Mouse (Mus musculus) gastrocnemius, adult 2 months (tissue): ENCODE measurements around the gene Mpeg1. TPM values are rescaled to one million over a fixed set of nuclear protein-coding genes. Genes with fewer than 3 reads are reported as not detected.

ENCODE experiments used
- DNase-seq: peaks from one replicate; pipeline ENCODE4 v3.0.0; 2022
- H3K27ac ChIP-seq: fragments of 200-600 bp; 2 replicates; pipeline ENCODE4 v1.8.1; 2022; ENCODE audit warnings: mild to moderate bottlenecking
- H3K4me3 ChIP-seq: fragments of 200-600 bp; 2 replicates; pipeline ENCODE4 v1.8.1; 2022; ENCODE audit warnings: mild to moderate bottlenecking, moderate library complexity
- CTCF ChIP-seq: fragments of 200-600 bp; IDR thresholded peaks from 2 replicates; pipeline ENCODE4 v1.8.1; 2022; ENCODE audit warnings: antibody characterized with exemption, mild to moderate bottlenecking, moderate library complexity
- intact Hi-C: fragments of 180-260 bp; cut with DNase I; formaldehyde crosslinking; loops from one replicate; pipeline ENCODE4 v1.15.1; 2025
- total RNA-seq, 2 experiments: library from RNA; stranded (reverse); gene quantifications; 2 replicates each; pipeline ENCODE4 v1.2.3; 2021

The Mpeg1 gene
- total RNA-seq, 2 experiments from 2014 or later = 0.98 to 1.1 TPM

DNA sequence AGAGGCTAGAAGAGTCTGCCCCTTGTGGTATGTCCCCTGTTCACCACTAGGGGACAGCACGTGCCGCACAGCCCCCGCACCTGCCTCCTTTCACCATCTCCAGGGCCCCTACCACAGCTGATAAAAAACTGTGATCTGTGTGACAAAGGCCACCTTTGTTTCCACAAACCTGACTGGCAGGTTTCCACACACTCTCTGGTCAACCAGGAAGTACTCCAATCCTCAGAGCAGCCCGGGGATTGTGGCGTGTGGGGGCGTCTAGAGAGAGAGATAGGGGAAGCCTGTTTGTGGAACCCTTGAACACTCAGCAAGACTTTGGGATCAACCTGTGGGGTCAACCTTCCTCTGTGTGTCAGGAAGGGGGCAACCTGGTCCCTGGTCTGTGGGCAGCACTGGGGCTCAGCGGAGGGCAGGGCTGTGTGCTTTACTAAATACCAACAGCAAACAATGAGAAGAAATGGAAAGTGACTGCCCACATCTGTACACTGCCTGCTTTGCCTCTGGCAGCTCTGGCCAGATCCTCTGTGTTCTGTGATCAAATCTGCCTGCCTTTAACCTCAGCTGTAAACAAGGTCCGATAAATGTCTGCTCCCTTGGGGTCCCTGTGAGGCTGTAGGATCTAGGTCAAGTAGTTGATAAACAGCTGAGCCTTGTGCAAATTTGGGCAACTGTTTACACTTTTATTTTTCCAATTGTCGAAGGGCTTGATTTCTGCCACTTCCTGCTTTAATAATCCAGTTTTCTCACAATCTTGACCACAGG, 27.8 kb downstream of the Mpeg1 start:
- Histone ChIP-seq H3K27ac (peak overlapping the region; percentile 69), H3K4me3 (no peak overlapping the region)
- DNase-seq = no peak
- peak; percentile 58 for TF ChIP-seq CTCF
- intact Hi-C loops = no loop called here

DNA sequence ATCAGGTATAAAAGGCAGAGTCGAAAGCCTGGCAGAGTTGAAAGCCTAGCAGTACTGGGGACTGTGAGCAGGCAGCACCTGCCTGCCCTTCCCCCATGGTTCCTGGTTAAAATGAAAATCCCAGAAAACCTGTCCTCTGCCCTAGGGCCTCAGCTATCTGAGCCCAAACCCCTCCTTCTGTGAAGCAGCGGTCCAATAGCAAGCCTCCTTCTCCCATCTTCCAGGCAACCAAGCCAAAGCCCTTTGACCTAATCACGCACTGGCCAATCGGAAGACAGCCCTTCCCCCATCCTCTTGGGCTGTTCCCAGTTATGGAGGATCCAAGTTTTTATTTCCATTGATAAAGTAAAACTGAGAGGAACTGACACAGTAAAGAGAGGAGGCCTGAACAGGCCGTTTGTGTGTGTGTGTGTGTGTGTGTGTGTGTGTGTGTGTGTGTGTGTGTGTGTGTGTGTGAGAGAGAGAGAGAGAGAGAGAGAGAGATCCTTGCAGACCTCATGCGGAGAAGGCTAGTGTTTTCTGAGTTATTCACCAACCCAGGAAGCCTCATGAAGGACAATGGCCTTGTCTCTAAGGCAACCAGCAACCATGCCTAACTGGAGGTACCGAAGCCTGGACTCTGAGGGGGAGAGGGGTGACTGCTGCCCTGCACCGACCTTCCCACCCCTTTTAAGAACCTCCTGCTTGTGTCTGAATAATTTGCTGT, 28.5 kb downstream of the Mpeg1 start:
- H3K4me3 ChIP-seq = no peak overlapping the region
- H3K27ac ChIP-seq = peak overlapping the region; percentile 69
- no peak for TF ChIP-seq CTCF
- intact Hi-C loops = no loop called here
- DNase-seq = no peak

DNA sequence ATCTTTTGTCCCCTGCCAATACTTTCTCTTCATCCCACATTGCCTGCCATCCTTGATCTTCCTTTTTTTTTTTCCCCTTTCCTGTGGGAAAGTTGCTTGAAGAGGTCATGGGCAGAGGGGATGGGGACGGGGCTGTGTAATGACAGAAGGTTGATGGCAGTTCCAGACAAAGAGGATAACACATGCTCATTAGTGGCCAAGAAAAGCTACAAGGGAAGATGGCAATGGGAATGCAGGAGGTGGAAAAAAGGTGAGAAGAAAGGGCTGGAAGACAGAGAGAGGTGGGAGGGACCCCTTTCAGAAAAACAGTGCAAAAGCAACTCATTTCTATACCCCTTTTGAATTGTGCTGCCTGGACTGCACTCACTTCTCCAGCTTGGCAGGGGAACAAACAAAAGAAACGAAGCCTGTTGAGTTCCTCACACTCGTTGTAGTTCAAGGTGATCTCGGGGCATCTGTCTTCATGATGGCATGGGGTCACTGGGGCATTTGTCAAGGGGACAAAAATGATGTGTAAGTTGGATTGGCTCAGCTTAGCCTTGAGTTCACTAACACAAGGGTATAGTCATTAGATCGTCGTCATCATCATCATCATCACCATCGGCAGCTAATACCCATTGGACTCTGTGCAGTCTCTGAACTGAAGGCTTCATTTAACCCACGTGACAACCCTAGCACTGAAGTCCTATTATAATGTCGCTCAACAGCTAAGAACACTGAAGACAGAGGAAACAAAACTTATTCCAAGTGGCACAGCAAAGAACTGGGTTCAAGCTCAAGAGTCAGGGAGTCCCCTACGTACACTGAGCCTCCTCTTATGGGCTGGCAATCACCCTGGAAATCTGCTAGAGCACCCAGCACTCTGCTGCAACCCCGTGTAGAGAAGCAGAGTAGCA, 29.3 kb downstream of the Mpeg1 start:
- intact Hi-C loops = no loop called here
- Histone ChIP-seq H3K4me3 (no peak overlapping the region), H3K27ac (peak overlapping the region; percentile 43; the same call in 1 of the 2 replicates)
- no peak for DNase-seq
- no peak for TF ChIP-seq CTCF

DNA sequence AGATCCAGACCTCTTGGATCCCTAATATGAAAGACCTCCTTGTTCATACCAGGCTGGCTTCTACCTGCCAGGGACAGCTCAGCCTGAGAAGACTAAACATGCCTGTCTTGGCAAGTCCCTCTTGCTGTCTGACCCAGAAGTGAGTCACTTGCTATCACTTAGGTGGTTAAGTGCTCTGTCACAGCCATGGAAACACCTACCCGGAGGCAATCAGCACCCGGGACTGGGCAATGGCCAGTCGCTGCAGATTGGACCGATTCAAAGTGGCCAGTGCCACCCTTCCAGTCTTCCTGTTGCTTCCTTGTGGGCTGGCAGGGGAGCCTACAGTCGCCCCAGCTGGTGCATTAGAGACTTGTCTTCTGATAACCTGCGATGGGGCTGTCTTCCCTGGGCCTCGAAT, 31.1 kb downstream of the Mpeg1 start:
- TF ChIP-seq CTCF = no peak
- no peak overlapping the region for H3K27ac ChIP-seq
- no peak for DNase-seq
- H3K4me3 ChIP-seq = no peak overlapping the region
- intact Hi-C loops = no loop called here

DNA sequence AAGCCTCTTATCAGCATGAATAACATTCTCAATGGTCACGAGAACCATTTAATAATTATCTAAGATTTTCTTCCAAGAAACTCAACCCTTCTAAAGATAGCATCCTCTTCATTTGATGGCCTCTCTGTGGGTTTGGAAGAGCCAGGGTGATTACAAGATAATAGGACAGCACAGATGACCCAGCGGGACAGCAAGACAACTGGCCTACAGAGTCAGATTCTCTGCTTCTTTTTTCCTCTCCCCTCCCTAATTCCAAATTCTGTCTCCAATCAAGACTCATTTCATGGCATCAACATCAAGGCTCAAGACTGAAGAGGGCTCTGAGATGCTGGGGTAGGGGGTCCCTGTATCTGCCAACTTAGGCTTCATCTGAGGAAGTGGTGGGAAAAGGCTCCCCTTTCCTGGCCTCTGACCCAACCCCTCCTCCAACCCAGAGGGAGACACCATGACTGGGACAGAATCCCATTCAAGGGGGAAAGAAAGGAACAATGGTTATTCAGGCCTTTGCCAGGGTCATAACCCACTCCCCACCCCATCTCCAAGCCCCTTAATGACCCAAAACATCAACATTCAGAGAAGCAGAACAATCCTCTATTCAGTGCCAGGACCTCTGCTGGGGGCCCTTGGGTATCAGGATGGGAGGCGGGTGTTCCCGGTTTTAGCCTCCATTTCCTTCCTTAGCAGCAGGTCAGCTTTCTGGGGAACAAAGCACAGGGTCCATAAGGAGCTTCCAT, 33.0 kb downstream of the Mpeg1 start:
- no peak overlapping the region for H3K4me3 ChIP-seq
- no peak for TF ChIP-seq CTCF
- intact Hi-C loops = no loop called here
- DNase-seq = no peak
- H3K27ac ChIP-seq = peak overlapping the region; percentile 43; the same call in 1 of the 2 replicates

DNA sequence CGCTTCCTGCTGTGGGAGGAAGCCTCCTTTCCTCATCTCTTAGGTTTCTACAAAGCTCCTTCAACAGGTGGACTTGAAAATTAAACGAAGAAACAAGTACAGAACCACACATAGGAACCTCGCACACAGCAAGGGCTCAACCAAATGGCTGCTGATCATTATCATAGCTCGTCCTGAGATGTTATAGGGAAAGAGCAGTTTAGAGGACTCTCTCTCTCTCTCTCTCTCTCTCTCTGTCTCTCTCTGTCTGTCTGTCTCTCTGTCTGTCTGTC, 33.5 kb downstream of the Mpeg1 start:
- Histone ChIP-seq H3K4me3 (no peak overlapping the region), H3K27ac (0 out of 2 replicates have a peak overlapping the region, but pooled peaks have one; percentile 43)
- intact Hi-C loops = no loop called here
- TF ChIP-seq CTCF = no peak
- DNase-seq = no peak

DNA sequence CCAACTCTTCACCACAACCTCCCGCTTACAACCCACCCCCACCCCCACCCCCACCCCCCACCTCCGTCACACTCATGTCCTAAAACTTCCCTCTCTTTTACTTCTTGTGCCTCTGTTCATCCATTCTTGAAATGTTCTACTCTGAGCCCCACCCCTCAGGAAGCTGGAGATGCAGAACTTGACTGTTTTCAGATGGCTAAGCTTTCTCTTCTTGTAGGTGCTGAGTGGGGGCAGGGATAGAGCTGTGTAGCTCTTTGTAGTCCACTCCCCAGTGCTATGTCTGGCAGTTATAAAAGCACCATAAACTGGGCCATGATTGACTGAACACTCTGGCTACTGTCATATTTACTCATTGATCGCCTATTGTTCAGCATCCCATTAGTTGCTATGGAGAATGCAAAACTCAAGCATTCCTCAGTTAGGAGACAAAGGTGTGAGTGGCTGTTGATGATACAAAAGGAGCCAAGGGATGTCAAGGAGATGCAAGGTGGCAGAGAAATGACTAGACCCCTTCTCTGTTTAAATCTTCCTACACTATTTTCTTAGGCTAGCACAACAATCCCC, 34.5 kb downstream of the Mpeg1 start:
- no peak overlapping the region for H3K4me3 ChIP-seq
- intact Hi-C loops = no loop called here
- no peak for DNase-seq
- H3K27ac ChIP-seq = peak overlapping the region; percentile 49; the same call in 1 of the 2 replicates
- TF ChIP-seq CTCF = no peak

DNA sequence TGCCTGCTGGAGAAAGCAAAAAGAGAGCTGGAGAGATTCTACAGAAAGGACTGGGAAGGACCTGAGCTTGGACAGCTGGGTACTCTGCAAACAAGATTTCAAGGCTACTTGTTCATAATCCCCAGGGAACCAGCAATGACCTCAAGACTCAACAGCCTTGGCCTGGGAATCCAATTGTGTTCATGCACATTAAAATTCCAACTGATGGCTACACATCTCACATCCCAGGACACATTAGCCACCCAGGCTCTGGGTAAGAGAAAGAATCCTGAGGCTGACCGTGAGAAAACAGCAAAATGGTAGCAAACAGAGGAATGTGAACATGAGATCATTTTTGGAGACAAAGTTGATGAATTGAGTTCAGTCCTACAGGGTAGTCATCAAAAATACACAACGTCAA, 35.7 kb downstream of the Mpeg1 start:
- no peak for DNase-seq
- TF ChIP-seq CTCF = no peak
- intact Hi-C loops = no loop called here

DNA sequence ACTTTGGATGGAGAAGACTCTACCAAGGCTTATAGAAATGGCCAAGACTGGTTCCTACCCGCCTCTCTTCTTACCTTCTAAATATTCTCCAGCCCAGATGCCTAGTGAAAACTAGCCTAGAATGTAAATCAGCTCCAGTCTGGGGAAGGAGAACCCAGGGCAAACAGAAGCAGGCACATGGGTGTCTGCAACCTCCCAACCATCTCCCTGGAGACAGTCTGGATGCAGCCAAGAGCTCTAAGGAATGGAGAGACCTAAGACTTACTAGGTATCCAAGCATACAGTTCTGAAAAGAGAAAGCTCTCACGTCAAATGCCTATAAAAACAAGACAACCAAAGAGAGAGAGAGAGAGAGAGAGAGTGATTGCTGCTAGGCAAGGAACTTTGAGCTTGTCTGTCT, 37.3 kb downstream of the Mpeg1 start:
- H3K4me3 ChIP-seq = no peak overlapping the region
- DNase-seq = no peak
- peak overlapping the region; percentile 28; the same call in 1 of the 2 replicates for H3K27ac ChIP-seq
- intact Hi-C loops = no loop called here
- TF ChIP-seq CTCF = no peak

More for the DNA sequence above, 35.7 kb downstream of the Mpeg1 start:
- peak overlapping the region; percentile 21 for H3K27ac ChIP-seq
- no peak overlapping the region for H3K4me3 ChIP-seq

DNA sequence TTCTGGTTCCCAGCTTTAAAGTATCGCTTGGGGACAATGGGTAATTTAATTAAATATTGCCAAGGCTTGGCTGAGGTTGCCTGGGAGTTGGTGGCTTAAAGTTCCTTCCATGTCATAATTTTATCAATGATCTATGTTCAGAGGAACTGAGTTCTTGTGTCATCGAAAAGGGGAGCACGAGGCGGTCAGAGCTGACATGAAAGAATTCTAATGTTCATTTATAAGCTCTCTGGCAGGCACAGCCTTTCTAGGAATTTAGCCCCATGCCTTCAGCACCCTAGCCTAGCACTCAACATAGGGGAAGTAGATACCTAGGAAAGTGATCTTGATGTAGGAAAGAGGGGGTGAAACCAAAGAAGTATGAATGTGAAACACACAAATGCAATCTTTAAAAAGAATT, 37.7 kb downstream of the Mpeg1 start:
- intact Hi-C loops = no loop called here
- no peak for TF ChIP-seq CTCF
- H3K4me3 ChIP-seq = no peak overlapping the region; the same call in 1 of the 2 replicates
- peak overlapping the region; percentile 28; the same call in 1 of the 2 replicates for H3K27ac ChIP-seq
- no peak for DNase-seq

DNA sequence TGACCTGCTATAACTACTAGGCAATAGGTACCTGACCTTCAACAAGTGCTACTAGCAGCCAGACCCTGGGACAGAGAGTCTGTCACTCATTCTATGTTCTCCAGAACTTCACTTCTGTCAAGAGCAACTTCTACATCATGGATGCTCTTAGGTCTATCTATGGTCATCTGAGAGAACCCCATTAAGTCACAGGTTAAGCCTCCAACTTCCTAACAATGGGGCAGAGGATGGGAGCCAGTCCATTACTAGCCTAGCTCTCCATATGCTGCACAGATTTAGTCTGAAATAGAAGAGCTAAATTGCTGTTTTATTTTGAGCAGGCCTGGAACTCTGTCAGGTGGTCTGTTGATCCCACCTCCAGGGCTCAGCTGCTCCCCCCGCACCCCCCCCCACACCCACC, 38.4 kb downstream of the Mpeg1 start:
- Histone ChIP-seq H3K27ac (peak overlapping the region; percentile 28; the same call in 1 of the 2 replicates), H3K4me3 (peak overlapping the region; percentile 90)
- no peak for DNase-seq
- intact Hi-C loops = no loop called here
- TF ChIP-seq CTCF = no peak

DNA sequence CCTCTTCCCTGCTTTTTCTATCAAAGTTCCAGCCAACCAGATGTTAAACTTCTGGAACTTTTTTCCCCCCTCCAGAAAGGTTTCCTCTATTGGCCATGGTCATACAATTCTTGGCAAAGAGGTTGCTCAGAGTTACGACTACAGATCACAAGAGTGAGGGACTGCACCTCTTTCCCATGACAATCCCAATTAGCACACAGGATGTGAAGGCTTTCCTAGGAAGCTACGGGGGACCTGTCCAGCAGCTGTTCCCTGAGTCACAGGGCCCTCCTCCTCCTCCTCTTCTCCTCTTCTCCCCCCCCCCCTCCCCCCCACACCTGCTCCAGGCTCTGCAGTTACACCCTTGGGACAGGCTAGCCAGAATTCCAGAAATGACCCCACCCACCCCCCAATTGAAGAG, 38.9 kb downstream of the Mpeg1 start:
- TF ChIP-seq CTCF = no peak
- intact Hi-C loops = no loop called here
- DNase-seq = no peak
- peak overlapping the region; percentile 90 for H3K4me3 ChIP-seq
- H3K27ac ChIP-seq = peak overlapping the region; percentile 87
